Mouse (Mus musculus) stomach, postnatal 0 days (tissue): ENCODE results near the gene Bcar3.

Source experiments
- CTCF ChIP-seq: IDR thresholded peaks from 2 replicates; pipeline ENCODE4 v1.5.1; 2016; ENCODE audit warnings: antibody characterized with exemption, low read depth, mild to moderate bottlenecking, moderate library complexity
- EP300 ChIP-seq: optimal IDR thresholded peaks from 2 replicates; pipeline ENCODE3; 2016; ENCODE audit warnings: antibody characterized with exemption

DNA sequence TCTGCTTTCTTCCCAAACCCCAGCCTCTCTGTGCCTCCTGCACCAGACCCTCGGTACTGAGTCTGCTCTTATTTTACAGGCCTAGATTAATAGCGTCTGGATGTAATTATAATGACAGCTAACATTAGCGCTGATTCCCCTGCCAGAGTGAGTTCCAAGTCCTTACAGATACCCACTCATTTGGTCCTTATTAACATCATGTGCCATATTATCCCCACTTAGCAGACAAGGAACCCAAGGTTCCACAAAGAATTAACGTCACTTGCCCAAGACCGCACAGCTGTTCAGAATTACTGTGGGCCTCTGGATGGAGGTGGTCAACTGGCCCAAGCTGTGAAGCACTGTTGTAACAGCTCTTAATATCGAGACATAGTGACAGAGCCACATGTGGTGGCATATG, 205.7 kb downstream of the Bcar3 start:
- no peak for TF ChIP-seq CTCF
- no peak for TF ChIP-seq EP300
